Mouse (Mus musculus) liver, embryonic 18 days (tissue): ENCODE results near the gene Prpf6. TPM values are rescaled to one million over a fixed set of nuclear protein-coding genes. Genes with fewer than 3 reads are reported as not detected.

Experiments
- polyA plus RNA-seq: library from polyadenylated mRNA; depleted of rRNA; stranded (reverse); fragments of >200 nt; gene quantifications from 2 replicates; pipeline ENCODE4 v1.2.3, GENCODE M21; 2012; rRNA removed

Prpf6 gene
- 17.8 and 22.9 TPM in 2 replicates for polyA plus RNA-seq

GRCm38 (mm10) chr2:181591528-181592085 is at the start of gene Prpf6:
Gene Prpf6 (plus strand): TSS chr2:181591868.

GRCm38 (mm10) chr2:181584411-181584942 is 7.2 kb upstream of the Prpf6 start, which contains the start of gene Uckl1:
Gene Uckl1 (minus strand): TSS chr2:181584892.

DNA sequence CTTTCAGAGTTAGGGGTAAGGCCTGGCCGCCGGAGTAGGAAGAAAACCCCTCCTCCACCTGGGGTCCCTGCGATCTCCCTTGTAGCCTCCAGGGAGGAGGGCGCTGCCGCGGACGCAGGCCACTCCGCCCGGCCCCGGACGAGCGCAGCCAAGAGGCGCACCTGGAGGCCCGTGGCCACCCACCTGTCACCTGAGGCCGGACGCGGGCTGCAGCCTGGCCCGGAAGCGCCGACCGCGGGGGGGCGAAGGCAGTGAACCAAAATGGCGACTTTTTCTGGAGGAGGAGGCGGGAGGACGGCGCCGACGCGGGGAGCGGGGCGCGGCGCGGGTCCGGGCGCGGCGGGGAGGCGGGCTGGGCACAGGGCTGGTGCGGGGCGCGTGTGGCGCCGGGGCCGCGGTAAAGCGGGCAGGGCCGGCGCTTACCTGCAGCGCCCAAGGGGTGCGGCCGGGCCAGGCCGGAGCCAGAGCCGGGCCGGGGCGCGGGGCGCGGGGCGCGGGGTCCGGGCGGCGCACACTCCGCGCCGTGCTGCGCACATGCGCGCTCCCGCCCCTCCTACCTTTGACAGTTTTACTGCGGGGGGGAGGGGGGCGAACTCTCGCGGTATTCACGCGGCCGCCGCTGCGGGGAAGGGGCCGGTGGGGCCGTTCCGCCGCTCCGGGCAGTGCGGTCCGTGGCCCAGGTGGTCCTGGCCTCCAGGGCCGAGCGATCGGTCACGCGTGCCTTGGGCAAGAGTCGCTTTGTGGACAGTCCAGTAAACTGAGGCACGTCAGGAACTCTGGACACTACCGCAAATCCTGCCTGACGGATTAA is 768 bp downstream of the Prpf6 start, which contains the start of gene Zfp512b:
Gene Zfp512b (minus strand): TSS at position 573 of the 811 bp plus-strand sequence.

DNA sequence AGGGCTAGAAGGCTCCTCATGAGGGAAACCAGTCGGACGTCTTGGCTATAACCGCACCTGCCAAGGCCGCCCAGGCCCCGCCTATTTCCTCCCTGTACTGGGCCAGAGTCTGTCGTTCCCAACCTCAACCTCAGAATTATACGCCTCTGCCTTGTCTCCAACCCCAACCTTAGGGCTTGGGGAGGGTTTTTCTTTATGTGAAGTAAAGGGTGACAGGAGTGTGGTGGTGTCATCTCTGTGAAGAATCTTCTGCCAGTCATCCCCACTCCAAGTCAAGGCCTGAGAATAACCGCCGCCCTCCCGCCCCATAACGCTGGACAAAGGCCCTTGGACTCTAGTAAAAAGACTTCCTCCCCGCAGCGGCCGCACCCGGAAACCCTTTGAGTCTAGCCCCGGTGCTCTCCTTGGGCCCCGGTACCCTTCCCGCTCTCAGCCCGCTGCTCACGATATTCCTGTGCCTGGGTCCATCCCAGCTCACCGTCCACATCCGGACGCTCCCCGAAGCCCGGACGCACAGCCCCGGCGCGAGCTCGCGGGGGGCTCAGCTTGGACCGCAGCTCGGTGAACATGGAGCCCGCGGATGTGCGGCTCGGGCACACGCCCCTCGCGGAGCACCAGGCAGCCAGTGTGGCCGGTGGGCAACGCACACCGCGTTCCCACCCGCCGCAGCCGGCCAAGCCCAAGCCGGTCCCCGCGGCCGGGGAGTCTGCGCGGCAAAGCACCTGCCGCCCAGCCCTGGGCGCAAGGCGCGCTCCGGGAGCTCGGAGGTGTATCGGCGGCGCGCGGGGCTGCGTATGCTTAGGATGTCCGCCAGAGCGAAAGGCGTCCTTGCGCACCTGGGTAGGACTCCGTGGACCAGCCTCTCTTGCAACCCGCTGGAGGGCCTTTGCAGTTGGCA is 7.0 kb downstream of the Prpf6 start, which contains the start of gene Samd10:
Gene Samd10 (minus strand): TSS at position 759 of the 898 bp plus-strand sequence.

GRCm38 (mm10) chr2:181656734-181657133 is 65.1 kb downstream of the Prpf6 start, which contains the start of gene Gm29797:
Gene Gm29797 (plus strand): TSS chr2:181657034.

GRCm38 (mm10) chr2:181671326-181671725 is 79.7 kb downstream of the Prpf6 start, which contains the start of gene Sox18:
Gene Sox18 (minus strand): TSS chr2:181671640.

GRCm38 (mm10) chr2:181679951-181680715 is 88.5 kb downstream of the Prpf6 start, which contains the start of gene Tcea2:
Gene Tcea2 (plus strand): TSS chr2:181680310.

GRCm38 (mm10) chr2:181693339-181694280 is 101.9 kb downstream of the Prpf6 start, which contains the start of gene Rgs19:
Gene Rgs19 (minus strand): TSS chr2:181693977.

GRCm38 (mm10) chr2:181698241-181698640 is 106.6 kb downstream of the Prpf6 start, which contains the start of gene Lkaaear1:
Gene Lkaaear1 (minus strand): TSS chr2:181698442.

Other genes with a start within 250 kb of the Prpf6 start
- gene Zgpat, start 226.9 kb upstream of the Prpf6 start, polyA plus RNA-seq, result 9.7 and 10.8 TPM in 2 replicates
- 18.3 and 21.0 TPM in 2 replicates for gene Arfrp1, start 226.5 kb upstream of the Prpf6 start, polyA plus RNA-seq
- gene Lime1, start 211.8 kb upstream of the Prpf6 start, polyA plus RNA-seq, result 10.6 and 12.7 TPM in 2 replicates
- gene Zbtb46, start 132.4 kb upstream of the Prpf6 start, polyA plus RNA-seq, result 2.8 and 3.5 TPM in 2 replicates
- not detected in 2 replicates for gene Abhd16b, start 98.7 kb upstream of the Prpf6 start, polyA plus RNA-seq
- gene Tpd52l2, start 94.7 kb upstream of the Prpf6 start, polyA plus RNA-seq, result 32.5 and 33.9 TPM in 2 replicates
- 14.9 and 17.4 TPM in 2 replicates for gene Dnajc5, start 71.4 kb upstream of the Prpf6 start, polyA plus RNA-seq
- gene Uckl1, start 7.0 kb upstream of the Prpf6 start, polyA plus RNA-seq, result 40.3 and 46.7 TPM in 2 replicates
- gene Zfp512b, start 935 bp downstream of the Prpf6 start, polyA plus RNA-seq, result 12.5 and 13.4 TPM in 2 replicates
- 3.4 and 3.6 TPM in 2 replicates for gene Samd10, start 7.3 kb downstream of the Prpf6 start, polyA plus RNA-seq
- 0.06 TPM in 1 of 2 replicates, not detected in the other for gene Gm29797, start 65.2 kb downstream of the Prpf6 start, polyA plus RNA-seq
- 7.6 and 7.7 TPM in 2 replicates for gene Sox18, start 79.8 kb downstream of the Prpf6 start, polyA plus RNA-seq
- 4.4 and 5.1 TPM in 2 replicates for gene Tcea2, start 88.4 kb downstream of the Prpf6 start, polyA plus RNA-seq
- gene Rgs19, start 102.1 kb downstream of the Prpf6 start, polyA plus RNA-seq, result 31.3 and 37.0 TPM in 2 replicates
- not detected in 2 replicates for gene Lkaaear1, start 106.6 kb downstream of the Prpf6 start, polyA plus RNA-seq
- gene Oprl1, start 123.1 kb downstream of the Prpf6 start, polyA plus RNA-seq, result 0.10 and 0.14 TPM in 2 replicates
- gene Myt1, start 171.5 kb downstream of the Prpf6 start, polyA plus RNA-seq, result 0.01 TPM in 1 of 2 replicates, not detected in the other
- gene Pcmtd2, start 246.0 kb downstream of the Prpf6 start, polyA plus RNA-seq, result 12.0 and 13.5 TPM in 2 replicates